Mouse (Mus musculus) gonadal fat pad, adult 2 months (tissue): ENCODE results near the gene Gucd1. TPM values are rescaled to one million over a fixed set of nuclear protein-coding genes. Genes with fewer than 3 reads are reported as not detected.
A peak's percentile ranks its signal among the peaks of the same experiment; 100 is the strongest.
"Not testable (repeated sequence)": the region's sequence is repeated elsewhere in the genome, so short reads cannot be mapped to it uniquely, and the experiment has no call there.

ENCODE experiments used
- DNase-seq: peaks from one replicate; pipeline ENCODE4 v3.0.0-alpha.2; 2012; ENCODE audit warnings: low read depth
- polyA plus RNA-seq: library from polyadenylated mRNA; depleted of rRNA; stranded (reverse); fragments of >200 nt; gene quantifications from 2 replicates; pipeline ENCODE4 v1.2.3, GENCODE M21; 2012

The Gucd1 gene
- polyA plus RNA-seq, 1 experiment, result 47.6 TPM

- no peak for DNase-seq
Observed at GRCm38 (mm10) chr10:75535423-75535822, 17.7 kb upstream of the Gucd1 start.

DNA sequence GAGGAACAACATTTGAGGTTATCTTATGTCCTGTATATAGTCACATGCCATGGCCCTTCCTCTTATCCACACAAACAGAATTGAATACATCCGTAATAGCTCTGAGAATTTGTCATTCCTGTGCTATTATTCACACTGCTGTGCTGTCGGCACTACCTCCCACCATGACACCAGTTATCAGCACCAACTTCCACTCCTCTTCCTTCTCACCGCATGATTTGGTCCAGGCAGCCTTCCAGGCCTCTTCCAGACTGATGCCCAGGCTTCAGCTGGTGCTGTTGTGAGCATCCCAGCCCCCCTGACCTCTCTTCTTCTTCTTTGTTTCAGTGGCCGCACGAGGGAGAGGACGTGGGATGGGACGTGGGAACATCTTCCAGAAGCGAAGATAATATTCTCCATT lies 17.2 kb upstream of the Gucd1 start:
- no peak for DNase-seq

GRCm38 (mm10) chr10:75534216-75534615 lies 16.4 kb upstream of the Gucd1 start:
- no peak for DNase-seq

DNA sequence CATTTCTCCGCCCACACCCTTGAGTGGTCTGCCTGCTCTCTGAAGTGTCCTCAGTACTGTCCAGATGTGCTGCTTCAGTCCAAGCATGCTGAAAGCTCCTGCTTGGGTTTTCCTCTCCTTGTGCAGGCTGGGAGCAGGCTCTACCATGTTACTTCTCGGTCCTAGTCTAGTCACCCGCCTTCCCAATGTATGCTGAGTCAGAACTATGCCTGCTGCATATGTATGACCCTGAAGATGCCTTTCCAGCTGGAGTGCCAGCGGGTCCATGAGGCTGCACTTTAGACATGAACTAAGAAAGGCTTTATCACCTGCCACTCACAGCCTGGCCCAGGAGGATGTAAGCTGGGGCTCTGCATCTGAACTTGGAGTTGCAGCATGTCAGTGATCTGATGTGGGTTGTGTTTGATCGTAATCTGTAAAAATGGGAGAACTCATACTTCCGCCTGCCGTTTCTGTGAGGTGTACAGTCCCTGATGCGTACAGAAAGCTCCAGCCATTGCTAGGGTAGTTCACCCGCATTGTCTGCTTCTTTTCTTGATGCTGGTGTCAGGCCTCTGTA lies 13.8 kb upstream of the Gucd1 start:
- DNase-seq, result no peak

DNA sequence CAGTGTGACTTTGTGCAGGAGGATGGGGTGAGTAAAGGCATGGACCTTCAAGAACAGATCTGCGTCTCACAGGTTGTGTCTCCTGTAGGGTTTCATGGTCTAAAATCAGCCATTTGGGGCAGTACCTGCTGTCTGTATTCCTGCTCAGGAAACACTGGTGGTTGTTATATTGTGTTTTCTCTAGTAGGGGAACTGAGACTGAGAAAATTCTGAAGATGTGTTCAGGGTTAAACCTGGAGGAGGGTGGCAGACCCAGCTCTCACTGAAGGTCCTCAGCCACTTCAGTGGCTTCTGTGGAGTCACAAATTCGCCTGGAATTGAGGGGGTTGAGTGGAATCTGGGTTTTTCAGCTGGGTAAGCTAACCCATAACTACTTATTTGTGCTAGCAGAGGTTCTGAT lies 12.6 kb upstream of the Gucd1 start:
- no peak for DNase-seq

DNA sequence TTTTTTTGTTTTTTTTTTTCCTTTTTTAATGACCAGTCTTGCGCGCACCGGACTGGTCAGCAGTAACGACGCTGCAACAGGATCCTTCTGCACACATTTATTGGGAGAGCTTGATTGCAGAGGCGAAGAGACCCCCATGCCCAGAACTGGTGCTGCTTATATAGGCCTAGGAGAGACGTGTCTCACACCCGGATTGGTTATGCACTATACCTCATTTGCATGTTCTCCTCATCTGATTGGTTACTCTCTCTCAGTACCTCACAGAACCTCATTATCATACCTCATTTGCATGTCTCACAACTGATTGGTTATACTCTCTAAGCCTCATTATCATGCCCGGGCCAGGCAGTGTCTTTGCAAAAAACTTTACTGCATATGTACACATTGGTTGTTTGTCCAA lies 7.7 kb upstream of the Gucd1 start:
- DNase-seq, result not testable (repeated sequence)

GRCm38 (mm10) chr10:75521643-75522042 lies 3.9 kb upstream of the Gucd1 start:
- DNase-seq, result no peak

DNA sequence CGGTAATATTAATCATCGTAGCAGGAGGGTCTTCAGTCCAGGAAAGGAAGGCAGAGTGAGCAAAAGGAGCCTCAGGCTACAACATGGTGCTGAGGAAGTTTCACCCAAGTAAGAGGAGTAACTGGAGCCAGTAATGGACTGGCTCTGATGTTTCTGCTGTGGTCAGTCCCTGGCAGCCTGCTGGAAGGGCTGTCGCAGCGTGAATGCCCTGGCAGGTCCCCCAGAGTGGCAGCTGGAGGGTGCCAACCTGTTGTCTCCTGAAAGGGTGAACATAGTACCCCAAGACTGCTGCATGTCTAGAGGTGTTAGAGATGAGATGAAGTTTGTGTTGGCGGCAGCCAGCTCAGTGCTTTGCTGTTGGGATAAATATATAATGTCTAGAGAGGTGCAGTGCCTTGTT lies 2.8 kb upstream of the Gucd1 start:
- no peak for DNase-seq

- DNase-seq, result no peak
Observed at GRCm38 (mm10) chr10:75517073-75517757, 557 bp downstream of the Gucd1 start, which contains the start of gene Snrpd3. TSS of gene Snrpd3 (plus strand) at chr10:75517551.

GRCm38 (mm10) chr10:75516724-75517072 lies 1.1 kb downstream of the Gucd1 start:
- DNase-seq, result no peak

- no peak for DNase-seq
Observed at GRCm38 (mm10) chr10:75516038-75516723, 1.6 kb downstream of the Gucd1 start.

DNA sequence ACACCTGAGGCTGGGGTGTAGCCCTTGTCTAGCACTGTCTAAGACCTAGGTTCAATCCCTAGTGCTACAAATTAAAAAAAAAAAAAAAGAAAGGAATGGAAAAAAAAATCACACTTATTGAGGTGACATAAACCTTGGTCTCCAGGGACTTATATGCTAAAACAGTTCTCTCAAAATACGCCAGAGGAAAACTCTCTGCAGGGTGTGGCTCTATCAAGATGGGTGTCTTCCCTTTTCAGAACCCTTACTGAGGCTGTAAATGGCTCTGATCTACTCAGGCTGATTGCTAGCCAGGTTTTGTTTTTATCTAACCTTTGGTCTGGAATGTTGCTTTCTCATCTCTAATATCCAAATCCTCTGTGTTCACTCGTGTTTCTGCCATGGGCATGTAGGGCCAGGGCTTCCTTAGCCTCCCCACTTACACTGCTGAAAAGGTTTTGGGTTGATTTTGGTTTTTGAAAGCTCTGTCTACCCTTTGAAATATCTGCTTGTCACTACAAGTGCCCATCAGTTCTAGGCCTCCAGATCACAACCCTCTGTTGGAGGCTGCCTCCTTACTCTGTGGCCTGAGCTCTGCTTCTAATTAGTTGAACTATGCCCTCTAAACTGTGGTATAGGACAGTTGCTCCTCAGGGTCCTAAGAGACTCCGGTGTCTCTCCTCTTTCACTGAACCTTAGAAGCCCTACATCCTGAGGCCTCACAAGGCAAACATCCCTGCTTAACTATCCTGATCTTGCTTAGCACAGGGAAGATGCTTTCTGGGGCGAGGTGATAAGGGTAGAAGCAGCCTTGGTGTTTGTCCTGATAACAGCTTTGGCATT lies 2.3 kb downstream of the Gucd1 start:
- no peak for DNase-seq

DNA sequence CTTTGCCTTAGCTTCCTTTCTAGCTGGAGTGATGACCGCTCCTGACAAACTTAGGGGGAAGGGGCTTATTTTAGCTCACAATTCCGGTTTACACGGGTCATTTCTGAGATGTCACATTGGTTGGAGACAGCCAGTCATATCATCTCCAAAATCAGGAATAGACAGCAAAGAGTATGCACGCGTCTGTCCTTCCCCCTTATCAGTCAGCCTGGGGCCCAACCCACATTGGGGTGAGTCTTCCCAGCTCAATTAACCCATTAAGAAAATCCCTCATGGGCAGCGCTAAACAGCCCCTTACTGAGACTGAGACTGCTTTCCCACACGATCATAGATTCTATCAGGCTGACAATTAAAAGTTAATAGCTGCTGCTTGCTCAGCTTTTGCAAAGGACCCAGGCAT lies 3.4 kb downstream of the Gucd1 start:
- DNase-seq, result no peak

- DNase-seq, result no peak
Observed at GRCm38 (mm10) chr10:75513306-75514067, 4.3 kb downstream of the Gucd1 start.

DNA sequence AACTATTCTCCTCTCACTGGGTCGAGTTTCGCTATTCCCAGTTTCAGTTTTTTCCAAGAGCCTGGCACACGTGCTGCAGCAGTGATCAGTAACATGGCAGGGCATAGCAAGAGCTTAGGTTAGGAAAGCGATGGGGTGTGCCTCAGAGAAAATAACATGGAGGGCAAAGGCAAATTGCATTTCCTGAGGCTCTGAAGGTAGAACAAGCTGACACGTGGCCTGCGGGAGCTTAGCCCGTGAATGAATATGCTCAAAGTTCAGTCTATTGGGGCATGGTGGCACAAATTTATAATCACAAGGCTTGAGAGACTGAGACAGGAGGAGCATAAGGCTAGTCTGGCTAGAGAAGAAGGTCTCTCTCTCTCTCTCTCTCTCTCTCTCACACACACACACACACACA lies 5.0 kb downstream of the Gucd1 start:
- no peak for DNase-seq

DNA sequence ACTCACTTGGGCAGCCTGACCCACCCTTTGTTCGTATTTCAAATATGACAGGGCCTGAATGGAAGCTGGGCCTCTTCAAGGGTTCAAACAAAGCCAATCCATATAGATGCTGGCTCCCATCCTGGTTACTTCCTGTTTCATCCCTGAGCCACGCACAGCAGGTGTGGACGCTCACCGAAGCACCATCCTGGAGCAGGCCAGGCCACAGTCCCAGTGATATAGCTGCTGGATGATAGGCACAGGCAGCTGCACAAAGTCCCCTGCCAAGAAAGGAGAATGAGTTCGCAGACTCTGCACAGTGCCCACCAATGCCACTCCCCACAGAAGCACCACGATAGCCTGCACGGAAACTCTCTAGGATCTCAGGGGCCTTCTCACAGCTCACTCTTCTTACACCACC lies 5.9 kb downstream of the Gucd1 start:
- no peak for DNase-seq

DNA sequence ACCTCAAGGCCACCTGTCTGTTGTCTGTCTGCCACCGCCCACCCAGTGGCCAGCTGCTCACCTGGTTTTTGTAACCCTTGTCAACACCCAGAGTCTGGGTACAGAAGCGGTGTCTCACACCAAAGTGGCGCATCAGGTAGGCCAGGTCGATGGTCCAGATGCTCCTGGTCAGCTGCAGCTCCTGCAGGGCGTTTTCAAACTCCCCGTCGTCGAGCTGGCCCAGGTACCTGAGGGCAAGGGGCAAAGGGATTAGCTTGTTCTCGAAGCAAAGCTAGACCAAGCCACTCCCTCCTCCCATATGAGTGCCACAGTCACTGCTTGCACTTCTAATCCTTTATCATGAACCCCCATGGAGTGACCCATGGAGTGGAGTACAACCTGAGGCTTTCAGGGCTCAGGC lies 6.7 kb downstream of the Gucd1 start:
- DNase-seq, result no peak

DNA sequence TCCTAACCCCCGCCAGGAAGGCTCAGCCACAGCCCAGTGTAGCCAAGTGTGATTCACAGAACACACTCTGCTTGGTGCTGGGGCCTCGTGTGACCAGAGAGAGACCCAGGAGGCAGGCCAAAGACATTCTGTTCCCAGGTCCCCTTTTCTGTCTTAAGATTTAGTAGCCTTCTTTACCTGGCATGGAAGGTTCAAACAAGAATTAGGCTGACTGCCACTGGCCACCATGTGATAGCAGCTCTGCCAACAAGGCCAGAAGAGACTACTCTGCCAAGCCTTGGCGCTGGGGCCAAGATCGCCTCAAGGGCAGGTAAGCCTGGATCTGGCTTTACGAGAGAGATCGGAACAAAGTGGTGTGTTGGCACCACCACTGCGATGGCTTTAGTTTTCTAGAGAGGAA lies 7.3 kb downstream of the Gucd1 start:
- DNase-seq, result peak; percentile 78

GRCm38 (mm10) chr10:75505928-75506327 lies 11.8 kb downstream of the Gucd1 start:
- DNase-seq, result not testable (repeated sequence)

DNA sequence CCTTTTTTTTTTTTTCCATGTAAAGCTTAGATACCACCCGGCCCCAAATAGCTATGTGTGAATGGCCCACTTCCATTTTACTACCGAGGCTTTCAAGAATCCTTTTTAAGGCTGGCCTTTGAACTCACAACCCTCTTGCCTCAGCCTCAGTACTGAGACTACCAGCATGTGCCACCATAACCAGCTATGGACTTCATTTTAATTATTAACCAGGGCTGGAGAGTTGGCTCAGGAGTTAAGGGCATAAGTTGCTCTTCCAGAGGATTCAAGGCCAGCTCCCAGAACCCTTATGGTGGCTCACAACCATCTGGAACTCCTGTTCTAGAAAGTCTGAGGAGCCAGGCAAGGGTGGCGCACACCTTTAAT lies 12.7 kb downstream of the Gucd1 start:
- DNase-seq, result no peak

DNA sequence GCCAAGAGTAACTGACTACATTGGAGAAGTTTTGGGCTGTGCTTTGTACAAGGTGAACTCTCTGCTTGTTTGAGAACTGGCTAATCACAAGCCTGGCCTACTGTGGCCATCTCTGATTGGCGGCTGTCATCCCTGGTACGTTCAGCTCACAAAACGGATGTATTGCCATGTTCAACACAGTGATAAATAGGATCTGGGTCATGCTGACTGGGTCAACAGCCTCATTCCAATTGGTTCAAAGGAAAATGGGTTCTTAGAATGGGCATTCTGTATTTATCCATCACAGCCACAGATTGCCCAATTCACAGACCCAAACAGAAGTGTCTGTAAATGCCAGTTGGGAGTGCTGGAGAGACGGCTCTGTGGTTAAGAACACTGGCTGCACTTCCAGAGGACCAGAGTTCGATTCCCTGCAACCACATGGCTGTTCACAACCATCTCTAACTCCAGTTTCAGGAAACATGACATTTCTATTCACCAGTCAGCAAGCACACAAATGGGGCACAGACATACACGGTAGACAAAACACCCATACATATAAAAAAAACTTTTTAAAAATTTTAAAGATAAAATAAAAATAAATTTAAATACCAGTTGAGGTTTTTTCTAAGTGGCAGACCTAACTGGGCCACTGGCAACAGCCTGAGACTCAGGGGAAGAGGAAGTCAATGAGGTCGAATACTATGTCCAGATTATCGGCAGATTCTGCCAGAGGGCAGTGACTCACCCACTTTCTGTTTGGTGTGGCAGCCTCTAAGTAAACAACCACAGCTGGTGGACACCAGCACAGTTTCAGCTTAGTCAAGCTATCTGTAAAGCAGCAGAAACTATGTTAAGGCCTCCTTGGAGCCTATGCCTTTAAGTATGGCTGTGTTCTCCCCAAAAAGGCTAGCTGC lies 13.3 kb downstream of the Gucd1 start:
- no peak for DNase-seq
